Mouse (Mus musculus) common myeloid progenitor, adult 5-6 weeks (primary cell): ENCODE results near the gene Med24. TPM values are rescaled to one million over a fixed set of nuclear protein-coding genes. Genes with fewer than 3 reads are reported as not detected.
"Not testable (repeated sequence)": the region's sequence is repeated elsewhere in the genome, so short reads cannot be mapped to it uniquely, and the experiment has no call there.

Experiments used
- ATAC-seq: replicated peaks from 2 replicates; pipeline ENCODE4 v1.8.0; 2016; ENCODE audit warnings: low read depth, mild to moderate bottlenecking, moderate TSS enrichment, inconsistent platforms; ENCODE audit not compliant: poor library complexity, severe bottlenecking
- total RNA-seq: library from RNA; stranded (forward); fragments of 200-1000, 187-1606 nt; gene quantifications from 2 replicates; pipeline ENCODE4 v1.2.3, GENCODE M21; 2017

Med24 gene
- total RNA-seq, 1 experiment from 2014 or later: 39.5 TPM

DNA sequence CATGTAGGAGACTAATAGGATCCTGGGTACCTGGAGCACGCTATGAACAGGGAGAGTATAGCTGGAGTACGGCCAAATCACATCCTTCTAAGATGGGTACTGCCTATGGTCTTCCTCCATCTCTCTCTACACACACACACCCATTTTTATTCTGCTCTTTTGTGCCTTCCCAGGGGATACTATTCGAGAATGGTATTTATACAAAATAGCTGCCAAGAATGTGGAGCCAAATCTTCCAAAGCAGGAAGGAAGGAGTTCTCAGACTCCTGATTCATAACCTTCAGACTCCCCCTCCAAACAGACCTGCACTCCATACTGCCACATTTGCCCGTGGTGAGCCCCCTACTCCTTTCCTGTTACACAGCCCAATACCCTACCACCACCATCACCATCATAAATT lies 1.5 kb upstream of the Med24 start:
- no peak for ATAC-seq

DNA sequence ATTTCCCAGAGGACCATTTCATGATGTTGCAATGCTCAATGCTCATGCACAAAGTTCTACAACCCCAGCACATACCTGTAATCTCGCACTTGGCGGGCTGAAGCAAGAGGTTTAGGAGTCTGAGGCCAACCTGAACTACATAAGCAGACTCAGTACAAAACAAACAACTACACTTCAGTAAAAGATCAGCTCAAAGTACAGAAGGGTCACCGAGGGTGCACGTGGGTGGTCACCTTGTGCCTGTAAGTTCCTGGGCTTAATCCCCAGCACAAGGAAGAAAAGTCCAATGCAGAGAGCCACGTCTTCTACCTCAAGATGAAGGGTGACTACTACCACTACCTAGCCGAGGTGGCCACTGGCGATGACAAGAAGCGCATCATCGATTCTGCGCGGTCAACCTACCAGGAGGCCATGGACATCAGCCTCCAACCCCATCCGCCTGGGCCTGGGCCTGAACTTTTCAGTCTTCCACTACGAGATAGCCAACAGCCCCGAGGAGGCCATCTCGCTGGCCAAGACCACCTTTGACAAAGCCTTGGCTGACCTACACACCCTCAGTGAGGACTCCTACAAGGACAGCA lies 3.2 kb downstream of the Med24 start:
- no peak for ATAC-seq

DNA sequence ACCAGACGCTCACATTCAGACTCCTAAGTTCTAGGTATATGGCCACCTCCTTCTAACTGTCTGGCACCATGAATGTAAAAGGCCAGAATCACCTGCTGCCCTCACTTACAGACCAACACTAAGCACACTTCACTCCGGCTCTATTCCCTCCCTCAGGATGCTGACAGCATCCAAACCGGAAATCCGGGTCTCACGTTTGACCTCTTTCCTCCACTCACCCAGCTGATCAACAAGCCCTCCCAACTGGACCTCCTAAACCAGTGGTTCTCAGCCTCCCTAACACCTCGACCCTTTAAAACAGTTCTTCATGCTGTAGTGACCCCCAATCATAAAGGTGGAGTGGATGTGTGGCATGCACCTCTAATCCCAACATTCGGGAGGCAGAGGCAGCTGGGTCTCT lies 6.1 kb downstream of the Med24 start:
- ATAC-seq: no peak

DNA sequence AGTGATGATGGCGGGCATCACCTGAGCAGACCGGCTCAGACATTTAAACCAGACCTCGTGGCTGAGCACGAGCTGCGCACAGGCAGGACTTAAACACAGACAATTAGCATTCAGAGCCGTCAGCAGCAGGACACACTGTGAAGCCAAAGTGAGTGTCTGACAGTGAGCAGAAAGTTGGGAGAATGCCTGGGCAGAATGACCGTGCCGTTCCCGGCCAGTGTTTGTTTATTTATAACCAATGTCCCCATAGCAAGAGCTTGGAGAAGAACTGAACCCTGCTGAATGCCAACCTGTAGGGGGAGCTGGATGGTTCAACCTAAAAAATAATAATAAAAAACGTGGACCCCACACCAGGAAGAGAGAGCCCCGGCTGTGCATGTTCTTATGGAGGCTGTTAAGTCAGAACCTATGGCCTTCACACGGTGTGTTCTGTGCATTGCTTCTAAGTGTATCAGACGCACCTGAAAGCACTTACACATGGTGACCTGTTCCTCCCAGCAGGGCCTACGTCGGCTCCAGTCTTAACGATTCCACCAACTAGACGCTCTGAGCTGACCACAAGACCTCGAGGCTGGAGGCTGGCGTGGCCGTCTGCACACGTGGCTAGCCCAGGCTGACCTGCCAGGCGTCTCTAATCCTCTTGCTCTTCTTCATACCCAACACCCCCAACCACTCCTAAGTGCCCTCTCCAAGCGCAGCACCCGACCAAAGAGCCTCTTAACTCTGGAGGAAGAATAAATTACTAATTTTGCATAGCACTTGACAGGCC lies 7.6 kb downstream of the Med24 start:
- no peak for ATAC-seq

GRCm38 (mm10) chr11:98720756-98721155 lies 8.5 kb downstream of the Med24 start:
- ATAC-seq: no peak

- ATAC-seq: peak; percentile 71
Measured at GRCm38 (mm10) chr11:98717904-98718303, 11.3 kb downstream of the Med24 start.

- ATAC-seq: no peak
Measured at GRCm38 (mm10) chr11:98715946-98716345, 13.3 kb downstream of the Med24 start.

DNA sequence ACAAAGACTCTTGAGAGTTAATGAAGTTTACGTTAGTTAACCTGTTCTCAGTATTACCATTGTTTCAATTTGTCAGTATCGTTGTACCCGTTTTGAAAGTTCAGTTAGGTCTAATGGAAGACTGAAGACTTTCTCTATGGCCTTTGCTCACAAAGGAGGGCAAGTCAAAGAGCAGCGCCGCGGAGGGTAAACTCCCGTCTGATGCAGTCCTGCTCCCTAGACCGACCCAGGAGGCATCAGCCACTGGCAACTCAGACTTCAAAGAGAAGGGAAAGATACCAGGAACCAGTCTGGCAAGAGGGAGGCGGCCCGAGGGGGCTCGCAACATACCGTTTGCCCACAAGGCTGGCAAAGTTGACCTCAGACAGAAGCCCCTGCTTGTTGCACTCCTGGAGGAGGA lies 15.5 kb downstream of the Med24 start:
- no peak for ATAC-seq

- ATAC-seq: not testable (repeated sequence)
Measured at GRCm38 (mm10) chr11:98712009-98712408, 17.2 kb downstream of the Med24 start.

DNA sequence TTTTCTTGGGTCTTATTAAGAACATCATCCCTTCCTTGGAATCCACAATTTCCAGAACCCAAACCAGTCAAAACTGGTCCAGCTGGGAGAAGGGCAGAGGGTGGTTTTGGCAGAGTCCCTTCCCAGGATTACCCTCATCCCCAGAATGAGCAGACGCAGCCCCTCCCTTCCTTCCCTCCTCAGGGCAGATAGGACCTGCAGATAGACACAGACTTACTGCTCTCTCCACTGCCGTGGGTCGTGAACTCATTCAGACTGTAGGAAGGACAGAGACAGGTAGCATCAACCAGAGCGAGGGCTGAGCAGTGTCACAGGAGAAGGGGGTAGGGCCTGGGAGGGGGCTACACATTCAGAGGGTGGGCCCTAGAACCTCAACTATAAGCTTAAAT lies 18.2 kb downstream of the Med24 start:
- no peak for ATAC-seq

- peak; percentile 83 for ATAC-seq
Measured at GRCm38 (mm10) chr11:98710416-98711045, 18.7 kb downstream of the Med24 start.

- ATAC-seq: peak; percentile 10; the same call in 1 of the 2 replicates
Measured at GRCm38 (mm10) chr11:98709001-98709741, 20.1 kb downstream of the Med24 start.

GRCm38 (mm10) chr11:98708282-98708956 lies 20.8 kb downstream of the Med24 start:
- ATAC-seq: 0 out of 2 replicates have a peak, but pooled peaks have one; percentile 5

- ATAC-seq: no peak
Measured at GRCm38 (mm10) chr11:98707401-98708281, 21.6 kb downstream of the Med24 start.

GRCm38 (mm10) chr11:98705021-98705420 lies 24.2 kb downstream of the Med24 start:
- ATAC-seq: no peak

DNA sequence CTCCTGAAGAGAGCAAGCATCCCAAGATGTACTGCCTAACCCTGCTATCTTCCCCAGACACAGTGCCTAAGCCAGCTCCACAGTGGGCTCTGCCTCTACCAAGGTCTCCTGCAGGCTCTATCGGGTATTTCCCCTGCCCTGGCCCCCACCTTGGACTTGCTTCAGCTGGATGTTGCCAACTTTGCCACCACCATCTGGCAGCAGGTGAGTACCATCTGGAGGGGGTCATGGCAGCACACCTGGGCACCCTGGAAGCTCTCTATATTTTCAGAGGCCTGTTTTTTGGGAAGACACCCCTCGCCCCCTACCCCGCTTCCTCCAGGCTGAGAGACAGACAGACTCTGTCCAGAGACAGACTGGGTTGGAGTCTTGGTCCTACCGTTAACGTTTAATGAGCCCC lies 26.9 kb downstream of the Med24 start:
- no peak for ATAC-seq

- no peak for ATAC-seq
Measured at GRCm38 (mm10) chr11:98701213-98701670, 28.0 kb downstream of the Med24 start, which contains the start of gene Csf3. Csf3 (plus strand) TSS chr11:98701263.

DNA sequence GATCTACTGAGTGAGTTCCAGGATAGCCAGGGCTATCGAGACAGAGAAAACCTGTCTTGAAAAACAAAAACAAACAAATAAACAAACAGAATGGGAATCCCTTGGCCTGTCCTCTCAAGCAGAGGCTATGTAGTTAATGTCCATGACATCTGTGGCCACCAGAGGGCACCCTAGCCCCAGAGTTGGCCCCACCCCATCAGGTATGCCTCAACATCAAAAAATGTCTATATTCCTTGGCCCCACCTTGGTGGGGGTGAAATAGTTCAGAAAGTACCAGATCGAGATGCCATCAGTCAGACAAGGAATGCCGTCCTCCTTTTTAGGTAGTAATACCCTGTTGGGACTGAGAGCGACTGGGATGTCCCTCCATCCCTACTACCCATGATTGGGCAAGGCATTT lies 29.3 kb downstream of the Med24 start:
- ATAC-seq: peak; percentile 88
